Mouse (Mus musculus) layer of hippocampus, adult 11-12 months (tissue): Measurements from ENCODE around the gene Prex1.

Experiments
- DNase-seq: peaks from one replicate; pipeline ENCODE4 v3.0.0; 2022; ENCODE audit warnings: low spot score

Prex1 gene

DNA sequence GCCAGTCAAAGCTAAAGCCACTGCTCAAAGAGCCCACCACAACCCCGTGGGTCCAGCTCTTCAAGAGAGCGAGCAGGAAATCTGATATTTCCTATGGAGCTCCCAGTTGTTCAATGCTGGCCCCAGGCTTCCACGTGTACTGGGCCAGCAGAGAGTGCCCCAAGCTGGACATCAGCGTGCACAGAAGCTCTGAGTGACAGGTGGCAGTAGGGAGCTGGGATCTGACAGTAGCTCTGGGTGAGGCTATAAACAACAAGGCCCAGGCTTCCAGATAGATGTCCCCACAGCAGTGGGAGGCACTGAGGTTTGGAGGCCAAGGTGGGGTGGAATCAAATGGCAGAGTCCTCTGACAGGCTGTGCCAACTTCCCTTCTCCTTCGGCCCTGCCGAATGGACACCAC, 107.6 kb downstream of the Prex1 start:
- no peak for DNase-seq

- DNase-seq, result no peak
Observed at GRCm38 (mm10) chr2:166605164-166605831, 108.3 kb downstream of the Prex1 start.

GRCm38 (mm10) chr2:166602948-166603347, 110.7 kb downstream of the Prex1 start:
- DNase-seq, result peak; percentile 35

- no peak for DNase-seq
Observed at GRCm38 (mm10) chr2:166601420-166601819, 112.2 kb downstream of the Prex1 start.

- no peak for DNase-seq
Observed at GRCm38 (mm10) chr2:166598453-166599155, 115.0 kb downstream of the Prex1 start.

DNA sequence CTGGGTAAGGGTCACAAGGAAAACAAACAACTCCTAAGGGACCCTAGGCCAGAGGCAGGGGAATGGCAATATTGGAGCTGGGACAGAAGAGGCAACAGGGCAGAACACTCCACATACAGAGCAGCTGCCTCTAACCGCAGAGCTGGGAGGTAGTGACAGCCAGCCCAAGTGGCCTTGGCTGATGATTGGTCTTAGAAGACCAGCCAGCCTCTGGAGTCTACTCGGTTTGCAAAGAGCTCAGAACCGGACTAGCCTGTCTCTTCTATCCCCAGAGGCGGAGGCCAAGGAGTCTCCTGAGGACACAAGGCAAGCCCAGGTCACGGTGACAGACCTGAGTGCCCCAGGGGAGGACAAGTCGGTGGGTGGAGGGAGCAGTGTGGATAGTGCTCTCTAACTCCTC, 115.9 kb downstream of the Prex1 start:
- DNase-seq, result no peak

GRCm38 (mm10) chr2:166592034-166592912, 121.4 kb downstream of the Prex1 start:
- peak; percentile 81 for DNase-seq

DNA sequence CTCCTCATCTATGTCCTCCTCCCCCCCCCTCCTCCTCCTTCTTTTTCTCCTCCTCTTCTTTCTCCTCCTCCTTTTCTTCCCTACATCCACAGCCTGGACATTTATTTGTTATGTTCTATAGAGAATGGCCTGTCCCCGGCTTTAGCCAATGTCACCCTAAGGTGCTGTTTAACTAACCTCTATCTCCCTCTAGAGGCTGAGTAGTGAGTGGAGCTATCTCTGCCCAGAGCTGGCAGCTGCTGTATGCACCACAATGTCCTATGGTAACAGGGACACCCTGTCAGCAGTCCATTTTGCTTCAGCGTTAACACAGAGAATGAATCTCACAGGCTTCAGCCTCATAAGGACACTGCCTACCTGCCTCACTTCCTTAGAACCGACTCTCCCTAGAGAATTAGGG, 129.1 kb downstream of the Prex1 start:
- DNase-seq, result no peak

- no peak for DNase-seq
Observed at GRCm38 (mm10) chr2:166583292-166583691, 130.3 kb downstream of the Prex1 start.

DNA sequence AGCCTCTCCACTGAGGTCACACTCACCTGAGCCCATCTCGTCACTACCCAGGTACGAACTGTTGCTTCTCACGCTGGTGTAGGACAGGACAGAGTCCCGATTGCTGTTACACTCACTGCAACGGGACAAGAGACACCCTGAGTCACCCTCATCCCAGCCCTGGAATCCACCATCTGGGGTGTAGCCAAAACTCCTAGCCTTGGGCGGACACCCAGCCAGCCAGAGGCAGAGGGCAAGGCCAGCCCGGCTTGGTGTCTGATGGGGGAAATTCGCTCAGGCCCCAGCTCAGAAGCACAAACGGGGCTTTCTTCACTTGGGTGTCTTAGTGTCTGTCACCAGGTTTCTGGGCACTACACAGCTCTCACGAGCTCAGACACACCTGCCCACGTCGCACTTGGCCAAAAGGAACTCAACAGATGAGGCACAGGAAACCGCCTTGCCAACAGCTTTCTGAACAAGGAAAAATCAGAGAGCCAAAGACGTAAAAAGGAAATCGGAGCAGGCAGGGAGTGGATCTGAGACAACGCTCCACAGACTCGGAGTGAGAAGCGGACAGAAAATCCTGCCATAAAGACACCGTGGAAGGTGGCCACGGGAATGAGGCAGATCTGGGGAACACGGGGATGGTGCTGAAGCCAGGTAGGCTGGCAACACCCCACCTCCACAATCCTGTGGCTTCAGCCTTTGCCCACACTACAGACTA, 131.6 kb downstream of the Prex1 start:
- DNase-seq, result peak; percentile 32

- DNase-seq, result no peak
Observed at GRCm38 (mm10) chr2:166579793-166580192, 133.8 kb downstream of the Prex1 start.

DNA sequence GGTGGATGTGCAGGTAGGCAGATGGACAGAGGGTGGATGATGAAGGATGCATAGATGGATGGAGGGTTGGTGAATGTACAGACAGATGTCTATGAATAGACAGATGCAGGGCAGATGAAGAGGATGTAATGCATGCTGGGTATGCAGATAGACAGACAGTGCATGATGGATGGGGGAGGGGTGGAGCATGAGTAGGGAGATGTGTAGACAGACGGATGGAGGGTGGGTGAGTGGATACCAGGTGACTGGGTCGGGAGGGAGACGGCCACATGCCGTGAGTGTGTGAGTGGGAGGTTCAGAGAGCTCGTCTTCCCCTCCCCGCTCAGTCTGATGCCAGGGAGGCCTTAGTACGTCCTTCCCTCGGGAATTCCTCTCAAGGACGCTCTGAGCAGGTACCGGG, 134.3 kb downstream of the Prex1 start:
- no peak for DNase-seq

GRCm38 (mm10) chr2:166575419-166575818, 138.2 kb downstream of the Prex1 start:
- DNase-seq, result no peak

DNA sequence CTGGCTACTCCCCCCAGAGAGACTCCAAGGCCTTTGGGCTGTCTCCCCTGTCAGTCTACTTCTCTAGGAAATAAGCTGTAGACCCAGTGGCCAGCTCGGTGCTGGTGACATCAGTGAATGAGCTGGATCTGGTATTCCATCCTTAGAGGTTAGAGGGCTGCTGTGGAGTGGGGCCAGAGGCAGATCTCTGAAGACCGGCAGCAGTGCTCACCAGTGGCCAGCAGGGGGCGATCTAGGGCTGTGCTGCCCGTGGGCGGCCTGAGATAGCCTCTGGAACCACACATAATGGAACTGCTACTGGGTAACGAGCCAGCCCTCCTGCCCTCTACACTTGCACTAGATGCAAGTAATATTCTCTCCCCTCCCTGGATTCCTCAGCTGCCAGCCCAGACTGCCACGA, 138.7 kb downstream of the Prex1 start:
- peak; percentile 61 for DNase-seq

DNA sequence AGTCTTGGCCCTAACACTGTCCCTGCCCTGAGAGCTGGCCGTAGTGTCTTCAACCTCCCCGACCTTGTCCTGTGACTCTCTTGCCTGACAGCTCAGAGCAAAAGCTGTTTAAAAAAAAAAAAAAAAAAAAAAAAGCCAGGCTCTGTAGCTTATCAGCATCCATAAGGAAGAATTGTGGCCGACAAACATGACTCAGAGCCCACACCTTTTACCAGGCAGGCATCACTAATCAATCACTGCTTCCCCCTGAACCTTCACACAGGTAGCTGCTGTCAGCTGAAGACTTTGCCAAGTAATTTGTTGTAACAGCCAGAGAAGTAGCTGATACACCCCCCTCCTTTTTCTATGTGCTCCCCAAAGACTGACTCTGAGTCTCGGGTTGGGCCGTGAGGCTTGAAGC, 140.0 kb downstream of the Prex1 start:
- DNase-seq, result no peak

- DNase-seq, result no peak
Observed at GRCm38 (mm10) chr2:166572297-166572696, 141.3 kb downstream of the Prex1 start.

- DNase-seq, result no peak
Observed at GRCm38 (mm10) chr2:166569182-166569581, 144.4 kb downstream of the Prex1 start.

- no peak for DNase-seq
Observed at GRCm38 (mm10) chr2:166565503-166565902, 148.1 kb downstream of the Prex1 start.

- peak; percentile 57 for DNase-seq
Observed at GRCm38 (mm10) chr2:166564455-166564854, 149.2 kb downstream of the Prex1 start.

DNA sequence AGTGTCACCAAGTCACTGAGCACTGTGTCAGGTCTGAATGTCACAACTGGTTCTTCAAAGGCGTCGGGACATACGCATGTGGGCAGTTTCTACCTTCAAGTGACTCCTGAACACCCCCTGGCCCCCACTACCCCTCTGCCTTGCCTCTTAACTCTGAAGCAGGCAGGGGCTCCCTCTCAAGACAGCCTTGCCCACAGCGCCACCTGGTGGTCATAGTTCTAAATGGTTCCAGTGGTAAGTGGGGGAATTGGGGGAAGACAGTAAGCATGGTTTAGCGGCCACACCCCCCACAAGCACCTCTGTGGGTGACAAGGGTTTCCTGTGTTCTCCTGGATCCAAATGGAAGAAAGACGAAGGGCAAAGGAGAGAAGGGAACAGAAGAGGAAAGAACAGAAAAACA, 149.7 kb downstream of the Prex1 start:
- peak; percentile 87 for DNase-seq

DNA sequence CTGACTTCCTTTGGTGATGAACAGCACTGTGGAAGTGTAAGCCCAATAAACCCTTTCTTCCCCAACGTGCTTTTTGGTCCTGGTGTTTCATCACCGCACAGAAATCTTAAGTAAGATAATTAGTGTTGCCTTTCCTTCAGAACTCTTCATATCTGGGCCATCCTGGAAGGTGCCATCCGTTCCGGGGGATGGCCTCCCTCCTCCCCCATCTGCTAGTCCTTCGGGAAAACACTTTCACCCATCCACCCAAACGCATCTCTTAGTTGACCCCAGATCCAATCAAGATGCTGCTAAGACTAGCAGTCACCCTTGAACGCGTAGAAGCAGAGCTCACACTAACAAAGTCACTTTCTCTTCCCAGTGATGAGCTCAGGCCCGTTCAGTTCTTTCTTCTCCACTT, 150.6 kb downstream of the Prex1 start:
- no peak for DNase-seq

DNA sequence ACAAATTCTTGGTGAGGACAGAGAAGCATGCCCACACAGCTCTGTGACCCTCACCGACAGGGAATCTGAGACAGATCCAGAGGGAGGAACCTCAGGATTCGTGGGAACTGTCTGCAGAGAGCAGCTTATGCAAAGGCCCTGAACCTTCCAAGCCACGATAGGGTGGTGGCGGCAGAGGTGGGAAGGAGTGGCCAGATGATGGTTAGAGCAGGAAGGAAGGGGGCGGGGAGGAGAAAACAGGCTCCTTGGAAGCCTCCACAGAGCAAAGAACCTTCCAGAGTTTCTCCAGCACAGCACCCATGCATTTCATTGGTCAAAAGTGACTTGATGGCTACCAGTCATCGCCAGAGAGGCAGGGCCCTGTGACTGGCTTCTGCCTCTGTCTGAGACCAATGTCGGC, 151.9 kb downstream of the Prex1 start:
- DNase-seq, result no peak
